Mouse (Mus musculus): ENCODE measurements around the gene Il1rapl2. TPM values are rescaled to one million over a fixed set of nuclear protein-coding genes. Genes with fewer than 3 reads are reported as not detected.

The Il1rapl2 gene
- polyA plus RNA-seq, 1 experiment from 2014 or later: 0.68 TPM

- 57% methylated on average over 3 of the region's 3 CpGs for WGBS
- H3K4me2 ChIP-seq: no peak overlapping the region
- no peaks in the 10 kb centered on the region for H3K9me3 ChIP-seq (replicated peaks)
- no peaks in the 10 kb centered on the region for H3K27me3 ChIP-seq
- no peak for ATAC-seq (replicated peaks; ENCODE audit: low FRiP score)
- H3K36me3 ChIP-seq: no peaks in the 10 kb centered on the region
- no peak overlapping the region for H3K27ac ChIP-seq
- no peaks in the 10 kb centered on the region for H3K4me1 ChIP-seq
- H3K9ac ChIP-seq: no peak overlapping the region
- no peak overlapping the region for H3K4me3 ChIP-seq (replicated peaks)
Measured at GRCm38 (mm10) chrX:137809526-137809925, 239.1 kb downstream of the Il1rapl2 start.

DNA sequence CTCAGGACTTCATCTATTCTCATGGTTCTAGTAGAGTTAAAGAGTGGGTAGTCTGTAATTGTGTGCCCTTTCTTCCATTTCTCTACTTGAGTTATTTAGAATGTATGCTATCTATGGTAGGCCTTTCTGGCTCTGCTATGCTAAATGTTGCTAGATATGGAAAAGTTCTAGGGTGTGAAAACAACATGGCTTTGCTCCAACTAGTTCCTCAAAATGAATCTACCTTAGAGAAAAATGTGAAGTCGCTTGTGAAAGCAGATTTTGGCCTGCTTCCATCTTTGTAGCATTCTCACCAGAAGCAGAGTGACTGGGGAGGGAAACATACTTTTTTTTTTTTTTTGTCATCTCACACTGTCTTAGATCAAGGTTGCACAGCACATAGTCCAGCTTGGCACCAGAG lies 241.7 kb downstream of the Il1rapl2 start:
- Histone ChIP-seq H3K27me3 (no peaks in the 10 kb centered on the region), H3K27ac (no peak overlapping the region), H3K36me3 (no peaks in the 10 kb centered on the region), H3K9me3 (replicated peaks) (no peaks in the 10 kb centered on the region), H3K9ac (no peak overlapping the region), H3K4me1 (no peaks in the 10 kb centered on the region), H3K4me2 (no peak overlapping the region), H3K4me3 (replicated peaks) (no peak overlapping the region)
- no peak for ATAC-seq (replicated peaks; ENCODE audit: low FRiP score)
- 62% methylated on average over 1 of the region's 1 CpGs for WGBS

- Histone ChIP-seq H3K27ac (no peak overlapping the region), H3K27me3 (no peaks in the 10 kb centered on the region), H3K4me3 (replicated peaks) (no peak overlapping the region), H3K9me3 (replicated peaks) (no peaks in the 10 kb centered on the region), H3K4me1 (no peaks in the 10 kb centered on the region), H3K36me3 (no peaks in the 10 kb centered on the region), H3K4me2 (no peak overlapping the region), H3K9ac (no peak overlapping the region)
- 58% methylated on average over 3 of the region's 3 CpGs for WGBS
- ATAC-seq (replicated peaks; ENCODE audit: low FRiP score): no peak
Measured at GRCm38 (mm10) chrX:137848936-137849335, 278.5 kb downstream of the Il1rapl2 start.

DNA sequence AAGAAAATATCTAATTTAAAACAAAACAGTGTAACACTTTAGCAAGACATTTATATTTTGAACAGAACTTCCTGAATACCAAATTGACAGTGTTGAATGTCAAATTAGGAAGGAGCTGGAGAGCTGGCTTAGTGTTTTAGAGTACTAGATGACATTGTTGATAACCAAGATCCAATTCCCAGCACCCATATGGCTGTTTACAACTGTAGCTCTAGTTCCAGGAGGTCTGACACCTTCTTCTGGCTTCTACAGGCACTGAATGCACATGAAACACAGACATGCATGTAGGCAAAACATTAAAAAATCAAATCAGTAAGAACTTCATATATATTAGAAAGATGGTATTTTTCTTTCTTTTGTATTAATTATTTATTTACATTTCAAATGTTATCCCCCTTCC lies 353.1 kb downstream of the Il1rapl2 start:
- Histone ChIP-seq H3K9ac (no peak overlapping the region), H3K4me3 (replicated peaks) (no peak overlapping the region), H3K36me3 (no peaks in the 10 kb centered on the region), H3K9me3 (replicated peaks) (no peaks in the 10 kb centered on the region), H3K27me3 (no peaks in the 10 kb centered on the region), H3K4me2 (no peak overlapping the region), H3K27ac (no peak overlapping the region), H3K4me1 (no peaks in the 10 kb centered on the region)
- no peak for ATAC-seq (replicated peaks; ENCODE audit: low FRiP score)

DNA sequence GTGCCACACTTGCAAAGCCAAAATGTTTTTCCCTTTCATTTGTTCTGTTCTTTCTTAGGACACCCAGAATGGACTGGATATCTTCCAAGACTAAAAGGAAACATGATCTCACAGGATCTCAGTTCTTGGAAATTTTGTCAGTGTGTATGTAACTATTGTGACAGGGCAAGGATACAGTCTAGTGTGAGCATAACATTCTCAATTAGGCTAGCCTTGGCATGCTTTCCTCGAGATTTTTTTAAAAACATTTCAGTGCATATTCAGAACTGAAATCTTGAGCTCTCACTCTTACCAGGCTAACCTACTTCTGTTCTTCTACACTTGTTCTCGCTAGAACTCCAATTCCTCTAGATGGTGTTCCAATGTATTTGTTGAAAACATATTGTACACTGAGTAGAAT lies 356.4 kb downstream of the Il1rapl2 start:
- Histone ChIP-seq H3K4me3 (replicated peaks) (no peak overlapping the region), H3K36me3 (no peaks in the 10 kb centered on the region), H3K9me3 (replicated peaks) (no peaks in the 10 kb centered on the region), H3K27ac (no peak overlapping the region), H3K4me1 (no peaks in the 10 kb centered on the region), H3K9ac (no peak overlapping the region), H3K27me3 (0 out of 2 replicates have a peak, but pooled peaks cover 5% of the 10 kb centered on the region), H3K4me2 (no peak overlapping the region)
- 70% methylated on average over 2 of the region's 2 CpGs for WGBS
- ATAC-seq (replicated peaks; ENCODE audit: low FRiP score): no peak

DNA sequence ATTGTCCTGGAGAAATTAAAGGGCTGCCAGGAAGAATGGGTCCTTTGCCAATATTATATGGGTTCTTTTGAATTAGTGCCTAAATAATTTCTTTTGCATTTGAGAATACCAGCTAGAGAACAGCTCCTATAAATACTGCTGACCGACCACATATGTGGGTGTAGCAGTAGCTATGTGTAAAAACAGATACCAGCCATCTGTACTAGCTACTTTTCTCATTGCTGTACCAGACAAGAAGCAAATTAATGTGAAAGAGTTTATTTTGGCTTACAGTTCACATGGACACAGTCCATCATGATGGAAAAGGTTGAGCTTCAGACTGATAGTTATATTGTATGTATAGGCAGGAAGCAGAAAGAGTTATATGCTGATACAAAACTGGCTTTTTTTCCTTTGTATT lies 377.3 kb downstream of the Il1rapl2 start:
- Histone ChIP-seq H3K27me3 (0 out of 2 replicates have a peak, but pooled peaks cover 3% of the 10 kb centered on the region), H3K4me1 (no peaks in the 10 kb centered on the region), H3K4me3 (replicated peaks) (no peak overlapping the region), H3K9me3 (replicated peaks) (no peaks in the 10 kb centered on the region), H3K4me2 (no peak overlapping the region), H3K9ac (no peak overlapping the region), H3K27ac (no peak overlapping the region), H3K36me3 (no peaks in the 10 kb centered on the region)
- 70% methylated on average over 1 of the region's 1 CpGs for WGBS
- no peak for ATAC-seq (replicated peaks; ENCODE audit: low FRiP score)

GRCm38 (mm10) chrX:137971306-137971705 lies 400.9 kb downstream of the Il1rapl2 start:
- Histone ChIP-seq H3K36me3 (no peaks in the 10 kb centered on the region), H3K9me3 (replicated peaks) (no peaks in the 10 kb centered on the region), H3K27ac (no peak overlapping the region), H3K4me3 (replicated peaks) (no peak overlapping the region), H3K4me1 (no peaks in the 10 kb centered on the region), H3K9ac (no peak overlapping the region), H3K4me2 (no peak overlapping the region), H3K27me3 (no peaks in the 10 kb centered on the region)
- ATAC-seq (replicated peaks; ENCODE audit: low FRiP score): 0 out of 2 replicates have a peak, but pooled peaks have one; percentile 69
- 80% methylated on average over 5 of the region's 5 CpGs for WGBS

DNA sequence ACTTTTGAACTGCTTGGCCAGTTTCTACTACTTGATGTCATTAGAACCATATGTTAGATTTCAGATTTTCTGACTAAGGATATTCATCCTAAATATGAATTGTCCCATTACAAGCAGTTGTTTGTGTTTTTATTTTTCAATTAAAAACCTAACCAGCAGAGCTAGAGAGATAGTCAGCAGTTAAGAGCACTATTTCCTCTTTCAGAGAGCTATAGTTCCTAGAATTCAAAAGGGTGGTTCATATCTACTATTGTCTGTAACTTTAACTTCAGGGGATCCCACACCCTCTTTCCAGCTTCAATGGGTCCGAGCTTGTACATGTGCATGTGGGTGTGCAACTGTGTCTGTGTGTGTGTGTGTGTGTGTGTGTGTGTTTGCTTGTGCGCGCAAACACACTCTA lies 472.7 kb downstream of the Il1rapl2 start:
- no peaks in the 10 kb centered on the region for H3K9me3 ChIP-seq (replicated peaks)
- no peak for ATAC-seq (replicated peaks; ENCODE audit: low FRiP score)

GRCm38 (mm10) chrX:138103954-138104353 lies 533.5 kb downstream of the Il1rapl2 start:
- ATAC-seq (replicated peaks; ENCODE audit: low FRiP score): peak; percentile 90
- no peak overlapping the region for H3K4me3 ChIP-seq (replicated peaks)
- H3K4me1 ChIP-seq: no peaks in the 10 kb centered on the region
- no peaks in the 10 kb centered on the region for H3K36me3 ChIP-seq
- 33% methylated on average over 6 of the region's 6 CpGs for WGBS
- no peaks in the 10 kb centered on the region; the same call in 1 of the 2 replicates for H3K27me3 ChIP-seq
- H3K9me3 ChIP-seq (replicated peaks): no peaks in the 10 kb centered on the region
- no peak overlapping the region for H3K9ac ChIP-seq
- H3K4me2 ChIP-seq: 0 out of 2 replicates have a peak overlapping the region, but pooled peaks have one; percentile 9
- no peak overlapping the region for H3K27ac ChIP-seq

More for the DNA sequence above, 472.7 kb downstream of the Il1rapl2 start:
- no peaks in the 10 kb centered on the region for H3K36me3 ChIP-seq
- no peak overlapping the region for H3K9ac ChIP-seq
- no peak overlapping the region for H3K27ac ChIP-seq
- 84% methylated on average over 3 of the region's 3 CpGs for WGBS
- H3K4me1 ChIP-seq: no peaks in the 10 kb centered on the region
- peaks cover 7% of the 10 kb centered on the region; the same call in 1 of the 2 replicates for H3K27me3 ChIP-seq
- no peak overlapping the region for H3K4me3 ChIP-seq (replicated peaks)
- no peak overlapping the region for H3K4me2 ChIP-seq

- Histone ChIP-seq H3K4me3 (replicated peaks) (no peak overlapping the region), H3K4me2 (no peak overlapping the region), H3K9me3 (replicated peaks) (no peaks in the 10 kb centered on the region), H3K9ac (no peak overlapping the region), H3K4me1 (no peaks in the 10 kb centered on the region), H3K27me3 (no peaks in the 10 kb centered on the region; the same call in 1 of the 2 replicates), H3K36me3 (no peaks in the 10 kb centered on the region), H3K27ac (no peak overlapping the region)
- WGBS: 45% methylated on average over 3 of the region's 3 CpGs
- peak; percentile 60; the same call in 1 of the 2 replicates for ATAC-seq (replicated peaks; ENCODE audit: low FRiP score)
Measured at GRCm38 (mm10) chrX:138104668-138105067, 534.3 kb downstream of the Il1rapl2 start.

DNA sequence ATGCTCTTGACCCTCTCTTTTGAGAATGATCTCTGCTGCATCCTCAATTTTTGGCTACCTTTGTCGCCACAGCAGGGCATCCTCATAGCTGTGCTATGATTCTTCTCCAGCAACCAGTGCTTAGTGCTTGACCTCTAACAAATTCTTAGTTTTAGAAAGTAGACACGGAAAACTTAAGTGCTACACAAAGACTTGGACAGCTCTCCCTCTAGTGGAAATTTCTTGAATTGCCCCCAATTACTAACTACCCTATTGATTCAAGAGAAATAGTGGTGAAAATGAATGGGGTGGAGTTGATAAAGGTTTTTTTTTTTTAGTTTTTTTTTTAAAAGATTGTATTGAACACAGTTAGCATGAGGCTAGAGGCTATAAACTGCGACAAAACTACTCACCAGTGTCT lies 599.7 kb downstream of the Il1rapl2 start:
- no peaks in the 10 kb centered on the region for H3K9me3 ChIP-seq (replicated peaks)
- H3K27ac ChIP-seq: no peak overlapping the region
- peaks cover 10% of the 10 kb centered on the region for H3K27me3 ChIP-seq
- no peak overlapping the region for H3K4me3 ChIP-seq (replicated peaks)
- no peaks in the 10 kb centered on the region for H3K36me3 ChIP-seq
- ATAC-seq (replicated peaks; ENCODE audit: low FRiP score): no peak
- no peaks in the 10 kb centered on the region for H3K4me1 ChIP-seq
- no peak overlapping the region for H3K4me2 ChIP-seq
- no peak overlapping the region for H3K9ac ChIP-seq
- WGBS: 18% methylated on average over 3 of the region's 3 CpGs

- no peak within 1 kb of the TSS for H3K27ac ChIP-seq
- H3K4me2 ChIP-seq: no peak within 1 kb of the TSS
- H3K4me3 ChIP-seq (replicated peaks): no peak within 1 kb of the TSS
- H3K4me1 ChIP-seq: no peaks in the 10 kb centered on the region
- H3K36me3 ChIP-seq: no peaks in the 10 kb centered on the region
- ATAC-seq (replicated peaks; ENCODE audit: low FRiP score): no peak
- 69% methylated on average over 3 of the region's 3 CpGs for whole genome bisulfite sequencing
- peaks cover 8% of the 10 kb centered on the region for H3K27me3 ChIP-seq
- H3K9ac ChIP-seq: no peak within 1 kb of the TSS
- H3K9me3 ChIP-seq (replicated peaks): no peaks in the 10 kb centered on the region
Measured at GRCm38 (mm10) chrX:138209480-138209879, 639.1 kb downstream of the Il1rapl2 start, which contains the start of gene Tex13a. Gene Tex13a, minus strand, starts transcription at chrX:138209580.

- Histone ChIP-seq H3K27ac (no peak overlapping the region), H3K4me3 (replicated peaks) (no peak overlapping the region), H3K36me3 (no peaks in the 10 kb centered on the region), H3K4me2 (no peak overlapping the region), H3K4me1 (no peaks in the 10 kb centered on the region), H3K27me3 (no peaks in the 10 kb centered on the region), H3K9ac (no peak overlapping the region), H3K9me3 (replicated peaks) (no peaks in the 10 kb centered on the region)
- no peak for ATAC-seq (replicated peaks; ENCODE audit: low FRiP score)
- WGBS: 40% methylated on average over 4 of the region's 4 CpGs
Measured at GRCm38 (mm10) chrX:138234626-138235025, 664.2 kb downstream of the Il1rapl2 start.
